Mouse (Mus musculus): Measurements from ENCODE around the gene Herc3.

- TF ChIP-seq CTCF (IDR thresholded peaks at IDR 0.05; ENCODE audit: insufficient read depth, low read depth, low read length), result no peak
- TF ChIP-seq POLR2A (IDR thresholded peaks at IDR 0.05; ENCODE audit: insufficient read depth, low read depth, low read length), result no peak
Measured at GRCm38 (mm10) chr6:58913551-58913950, 82.3 kb downstream of the Herc3 start.
